Mouse (Mus musculus) lung, adult 2 months (tissue): ENCODE data around the gene Selenof.

Experiments
- CTCF ChIP-seq: fragments of 200-500 bp; IDR thresholded peaks from 2 replicates; pipeline ENCODE4 v1.5.1; 2011; ENCODE audit warnings: mild to moderate bottlenecking, low read length, control low read depth; ENCODE audit not compliant: insufficient read depth
- POLR2A ChIP-seq: fragments of 200-500 bp; IDR thresholded peaks from 2 replicates; pipeline ENCODE4 v1.6.1; 2011; ENCODE audit warnings: low read depth, mild to moderate bottlenecking, control low read depth, low read length, borderline replicate concordance; ENCODE audit errors: extremely low read depth

- TF ChIP-seq POLR2A, result no peak
- TF ChIP-seq CTCF, result no peak
Measured at GRCm38 (mm10) chr3:144581842-144582241, 11.7 kb downstream of the Selenof start.
